Mouse (Mus musculus) lung, postnatal 0 days (tissue): Measurements from ENCODE around the gene Ptprn2.

ENCODE experiments used
- CTCF ChIP-seq: IDR thresholded peaks from 2 replicates; pipeline ENCODE4 v1.5.1; 2016; ENCODE audit warnings: antibody characterized with exemption, mild to moderate bottlenecking
- EP300 ChIP-seq: IDR thresholded peaks from 2 replicates; pipeline ENCODE4 v1.6.1; 2016; ENCODE audit warnings: antibody characterized with exemption, mild to moderate bottlenecking, control low read depth

- TF ChIP-seq CTCF (no peak), EP300 (no peak)
These were observed 736.4 kb downstream of the Ptprn2 start for GRCm38 (mm10) chr12:117221909-117222308.
